Mouse (Mus musculus): ENCODE results near the gene Prkch.

Gene Prkch

DNA sequence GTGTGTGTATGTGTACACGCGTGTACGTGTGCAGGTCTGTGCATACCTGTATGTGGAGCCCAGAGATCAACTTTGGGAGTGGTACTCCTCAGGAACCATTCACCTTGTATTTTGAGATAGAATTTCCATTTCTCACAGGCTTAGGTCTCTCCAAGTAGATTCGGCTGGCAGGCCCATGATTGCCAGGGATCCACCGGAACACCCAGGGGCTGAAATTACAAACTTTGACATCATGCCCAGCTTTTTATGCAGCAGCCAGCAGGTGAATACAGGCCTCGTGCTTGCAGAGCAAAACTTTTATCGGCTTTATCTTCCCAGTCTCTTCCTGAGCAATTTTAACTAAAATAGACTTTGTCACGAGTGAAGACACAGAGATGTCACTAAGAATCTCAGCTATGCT, 217.2 kb downstream of the Prkch start:
- DNase-seq (ENCODE audit: low spot score): no peak

DNA sequence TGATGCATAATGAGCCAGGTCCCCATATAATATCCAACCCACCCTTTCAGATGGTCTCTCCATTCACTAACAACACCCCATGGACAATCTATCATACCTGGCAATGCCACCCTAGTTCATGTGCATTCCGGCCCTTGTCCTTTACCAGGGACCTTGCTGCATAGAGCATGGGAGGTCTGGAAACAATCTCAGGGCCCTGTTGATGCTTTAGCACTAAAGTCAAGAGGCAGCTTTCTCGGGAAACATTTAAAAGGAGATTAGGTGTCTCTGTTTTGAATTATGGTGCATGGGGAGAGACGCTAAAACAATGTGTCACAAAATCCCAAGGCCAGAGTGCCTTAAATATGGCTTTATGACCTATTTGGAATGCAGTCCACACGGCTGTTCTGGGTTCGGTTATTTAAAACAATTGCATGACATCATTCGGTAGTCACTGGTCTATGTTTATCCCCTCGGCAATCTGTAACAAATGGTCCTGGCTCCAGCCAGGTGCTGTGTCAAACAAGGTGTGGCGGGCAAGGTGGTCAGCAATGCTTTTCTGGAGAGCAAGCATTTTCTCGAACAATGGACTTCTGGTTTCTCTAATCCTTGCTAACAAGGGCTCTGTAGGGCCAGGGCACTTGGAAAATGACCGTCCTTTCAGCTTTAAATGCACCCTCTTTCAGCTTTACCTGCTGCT, 217.9 kb downstream of the Prkch start:
- no peak for DNase-seq (ENCODE audit: low spot score)

DNA sequence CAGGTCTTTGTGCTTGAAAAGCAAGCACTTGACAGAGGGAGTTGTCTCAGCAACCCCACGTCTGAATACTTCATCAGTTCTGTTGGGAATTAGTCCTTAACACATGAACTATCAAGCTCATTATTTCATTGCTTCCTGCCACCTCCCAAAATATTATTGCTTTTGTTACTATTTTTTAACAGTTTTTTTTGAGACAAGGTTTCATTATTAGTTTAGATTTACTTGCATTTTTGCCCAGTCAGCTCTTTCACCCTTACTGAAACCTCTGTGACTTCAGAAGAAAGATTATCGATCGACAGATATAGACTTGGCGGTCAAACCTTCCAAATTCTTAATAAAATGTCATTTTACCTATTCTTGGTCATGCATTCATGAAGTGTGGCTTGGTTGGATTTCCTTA, 219.3 kb downstream of the Prkch start:
- no peak for DNase-seq (ENCODE audit: low spot score)

DNA sequence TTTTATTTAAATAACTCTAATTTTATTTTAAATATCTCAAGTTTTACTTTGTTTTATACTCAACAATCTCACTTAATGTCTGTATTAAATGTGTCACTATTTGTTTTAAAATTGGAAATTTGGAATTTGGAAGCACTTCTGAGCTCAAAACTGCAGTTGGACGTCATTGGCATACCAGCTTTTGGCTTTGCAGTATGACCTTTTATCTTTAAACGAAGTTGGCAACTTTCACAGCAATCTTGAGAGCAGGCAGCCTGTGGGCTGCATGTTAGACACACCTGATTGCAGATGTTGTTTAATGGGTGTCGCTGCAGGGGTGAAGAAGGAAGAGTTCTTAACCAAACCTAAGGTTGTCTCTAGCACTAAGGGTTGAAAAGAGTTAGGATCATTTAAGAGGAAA, 220.9 kb downstream of the Prkch start:
- DNase-seq (ENCODE audit: low spot score): no peak

DNA sequence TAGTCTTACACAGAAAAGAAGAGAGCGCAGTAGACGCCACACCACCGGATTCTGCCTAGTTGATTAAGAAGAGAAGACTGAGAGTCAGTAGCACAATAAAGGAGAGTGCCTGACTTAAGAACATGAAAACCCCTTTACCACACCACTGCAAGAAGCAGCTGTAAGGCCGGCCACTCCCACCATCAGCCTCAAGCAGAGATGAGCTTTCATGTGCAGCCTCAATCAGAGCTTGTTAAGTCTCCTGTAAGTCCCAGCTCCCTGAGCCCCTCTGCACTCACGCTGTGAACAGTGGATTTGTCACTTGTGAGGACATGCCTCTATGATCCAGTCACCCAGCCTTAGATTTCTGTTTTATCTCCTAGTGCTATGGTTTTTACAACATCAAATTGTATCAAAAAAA, 221.4 kb downstream of the Prkch start:
- DNase-seq (ENCODE audit: low spot score): no peak

DNA sequence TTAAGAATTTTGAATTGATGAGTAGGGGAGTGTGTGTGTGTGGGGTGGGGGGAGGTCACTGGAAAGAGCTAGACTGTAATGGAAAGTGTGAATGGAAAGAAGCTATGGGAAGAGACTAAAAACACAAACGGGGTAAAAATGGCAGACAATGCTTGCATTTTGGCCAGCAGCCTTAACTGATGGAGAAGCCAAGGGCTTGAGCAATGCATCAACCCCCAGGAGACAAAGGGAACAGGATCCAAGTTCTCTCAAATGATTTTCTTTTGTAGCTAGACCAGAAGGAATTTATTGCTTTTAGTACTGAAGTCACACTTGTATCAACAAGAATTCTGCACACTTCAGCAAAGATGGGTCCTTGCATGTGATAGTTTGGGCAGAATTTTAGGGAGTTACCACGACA, 222.6 kb downstream of the Prkch start:
- DNase-seq (ENCODE audit: low spot score): no peak

DNA sequence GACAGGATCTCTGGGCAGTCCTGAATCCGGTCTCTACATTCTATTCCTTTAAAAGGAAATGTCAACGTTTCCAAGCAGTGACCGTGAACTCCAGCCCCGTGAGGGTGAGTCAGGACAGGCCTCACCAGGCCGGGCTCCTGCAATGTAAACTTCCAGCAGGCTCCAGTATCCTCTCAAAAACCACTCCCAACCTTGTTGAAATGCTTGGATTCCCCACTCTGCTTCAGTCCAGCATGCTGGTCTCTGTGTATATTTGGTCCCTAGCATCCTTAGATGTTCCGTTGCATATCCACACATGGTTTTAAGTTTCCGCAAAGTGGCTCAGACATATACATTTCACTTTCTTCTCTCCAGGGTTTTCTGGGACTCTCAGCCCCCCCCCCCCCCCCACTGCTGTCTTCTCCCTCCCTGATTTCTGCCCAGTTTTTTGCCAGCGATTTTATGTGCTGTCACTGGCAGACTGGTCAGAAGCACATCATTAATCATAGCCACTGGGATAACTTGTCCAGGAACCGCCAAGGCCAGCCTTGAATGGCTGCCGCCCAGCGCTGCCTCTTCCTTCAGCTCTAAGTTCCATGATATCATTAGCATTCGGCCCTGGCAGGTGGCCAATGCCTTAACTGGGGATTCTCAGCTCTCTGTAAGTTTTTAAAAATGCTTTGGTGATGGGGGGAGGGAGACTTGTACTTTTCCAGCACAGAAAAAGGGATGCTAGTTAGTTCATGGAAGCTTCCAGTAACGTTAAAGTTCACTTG, 225.6 kb downstream of the Prkch start:
- DNase-seq (ENCODE audit: low spot score): peak; percentile 61

DNA sequence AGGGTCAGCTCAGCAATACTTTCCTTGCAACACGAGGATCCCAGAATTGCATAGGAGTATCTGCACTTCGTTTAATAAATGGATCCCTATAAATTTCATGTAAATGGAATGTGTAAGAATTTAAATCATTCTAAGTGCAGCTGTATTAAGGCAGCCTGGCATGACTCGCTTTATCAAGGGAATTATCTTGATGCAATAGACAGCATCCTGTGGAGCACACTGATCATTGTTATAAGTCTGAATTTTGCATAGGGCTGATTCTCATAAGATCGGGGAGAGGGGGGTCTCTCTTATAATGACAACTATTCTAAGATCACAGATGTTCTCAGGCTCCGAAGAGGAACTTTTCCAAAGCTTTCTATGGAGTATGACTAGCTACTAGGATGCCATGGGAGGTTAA, 226.3 kb downstream of the Prkch start:
- DNase-seq (ENCODE audit: low spot score): no peak

DNA sequence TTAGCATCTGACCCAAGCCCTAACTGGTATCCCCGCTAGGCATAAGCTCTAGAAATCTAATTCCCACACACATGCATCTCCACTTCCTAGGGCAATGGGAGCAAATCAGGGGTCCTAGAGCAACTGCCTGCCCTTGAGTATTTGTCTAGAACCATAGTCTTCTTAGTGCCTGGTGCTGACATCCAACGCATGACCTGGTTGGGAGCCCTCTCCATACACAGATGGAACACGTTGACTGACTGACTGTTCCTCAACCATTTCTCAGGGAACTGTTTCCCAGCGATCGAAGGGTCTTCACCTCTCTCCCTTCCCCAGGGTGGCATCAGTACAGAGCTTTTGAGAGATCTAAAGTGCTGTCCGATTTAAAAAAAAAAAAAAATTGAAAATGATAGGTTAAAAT, 227.6 kb downstream of the Prkch start:
- DNase-seq (ENCODE audit: low spot score): no peak

DNA sequence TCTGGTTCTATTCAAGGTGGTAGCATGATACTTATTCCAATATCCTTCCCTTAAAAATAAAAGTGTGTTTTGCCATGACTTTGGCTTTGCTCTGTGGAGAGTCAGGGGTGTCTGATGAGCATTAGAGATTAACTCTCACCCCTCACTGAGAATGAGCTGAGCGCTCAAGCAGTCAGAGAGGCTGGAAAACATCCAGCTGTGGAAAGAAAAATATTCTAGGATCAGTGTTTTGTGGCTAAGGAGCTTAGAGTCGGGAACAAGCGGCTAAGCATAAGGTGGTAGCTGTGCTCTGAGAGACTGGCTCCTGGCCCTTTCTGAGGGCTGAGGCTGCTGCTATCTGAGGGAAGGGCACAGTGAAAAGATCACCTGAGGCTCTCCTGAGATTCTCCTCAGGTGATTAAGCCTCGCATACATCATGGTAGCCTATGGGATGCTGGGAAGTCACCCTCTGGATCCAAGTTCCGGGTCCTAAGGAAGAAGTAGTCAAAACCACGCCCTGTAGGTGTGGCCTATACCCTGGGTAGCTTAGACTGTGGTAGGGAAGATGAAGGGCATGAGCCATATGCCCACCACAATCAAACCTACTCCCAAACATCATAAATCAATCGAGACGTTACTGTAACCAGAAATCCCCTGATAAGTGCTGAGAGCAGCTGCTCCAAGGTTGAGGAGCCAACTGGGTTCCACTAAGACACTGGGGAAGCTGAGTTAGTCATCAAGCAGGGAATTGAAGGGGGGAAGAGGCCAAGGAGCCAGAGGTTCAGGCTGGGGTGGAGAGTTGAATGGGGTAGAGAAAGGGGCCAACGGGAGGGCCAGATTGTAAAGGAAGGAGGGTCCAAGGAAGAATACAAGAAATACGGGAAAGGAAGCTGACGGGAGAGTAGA, 228.7 kb downstream of the Prkch start:
- no peak for DNase-seq (ENCODE audit: low spot score)

DNA sequence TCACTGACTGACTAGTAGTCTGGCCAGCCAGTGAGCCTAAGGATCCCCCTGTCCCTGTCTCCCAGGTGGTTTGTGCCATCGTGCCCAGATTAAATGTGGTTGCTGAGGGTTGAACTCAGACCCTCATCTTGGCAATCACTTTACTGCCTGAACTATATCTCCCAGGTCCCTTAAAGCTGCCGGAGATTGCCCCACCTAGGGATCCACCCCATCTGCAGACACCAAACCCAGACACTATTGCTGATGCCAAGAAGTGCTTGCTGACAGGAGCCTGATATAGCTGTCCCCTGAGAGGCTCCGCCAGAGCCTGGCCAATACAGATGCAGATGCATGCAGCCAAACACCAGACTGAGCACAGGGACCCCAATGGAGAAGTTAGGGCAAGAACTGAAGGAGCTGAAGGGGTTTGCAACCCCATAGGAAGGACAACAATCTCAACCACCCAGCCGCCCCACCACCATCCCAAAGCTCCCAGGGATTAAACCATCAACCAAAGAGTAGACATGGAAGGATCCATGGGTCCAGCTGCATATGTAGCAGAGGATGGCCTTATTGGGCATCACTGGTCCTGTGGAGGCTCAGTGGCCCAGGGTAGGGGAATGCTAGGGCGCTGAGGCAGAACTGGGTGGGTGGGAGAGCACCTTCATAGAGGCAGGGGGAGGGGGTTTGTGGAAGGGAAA, 229.6 kb downstream of the Prkch start:
- DNase-seq (ENCODE audit: low spot score): no peak

DNA sequence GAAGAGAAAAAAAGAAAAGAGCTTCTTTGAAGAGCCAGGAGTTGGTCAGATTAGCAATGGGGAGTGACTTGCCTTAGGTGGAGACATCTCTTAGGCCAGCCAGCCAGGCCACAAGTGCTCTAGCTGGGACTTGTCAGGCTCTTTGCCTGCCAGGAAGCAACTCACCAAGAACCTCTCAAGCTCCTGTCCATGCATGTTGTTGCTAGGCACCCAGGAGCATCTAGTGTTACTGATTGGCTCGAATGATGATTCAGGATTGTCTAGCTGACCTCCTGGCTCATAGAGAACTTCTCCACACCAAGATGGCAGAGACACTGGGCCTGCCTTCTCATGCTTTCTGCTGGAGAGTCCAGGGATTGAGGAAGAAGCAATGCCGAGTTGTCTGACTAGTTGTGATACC, 230.3 kb downstream of the Prkch start:
- DNase-seq (ENCODE audit: low spot score): no peak

DNA sequence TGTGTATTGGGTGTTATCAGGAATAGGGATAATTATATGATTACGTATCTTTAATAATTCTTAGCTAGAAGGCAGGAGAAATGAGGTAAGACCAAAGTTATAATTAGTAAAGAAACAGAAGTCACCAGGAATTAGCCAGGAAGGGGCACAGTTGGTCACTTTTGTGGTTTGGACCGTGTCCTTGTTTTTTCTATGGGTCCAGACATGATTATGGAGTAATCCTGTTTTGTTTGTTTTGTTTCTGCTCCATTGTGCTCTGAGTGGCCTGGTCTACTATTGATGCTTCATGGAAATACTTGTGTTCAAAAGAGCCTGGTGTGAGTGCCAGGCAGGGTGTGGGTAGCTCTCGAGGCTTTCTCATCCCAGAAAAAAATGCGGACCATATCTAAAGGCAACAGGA, 230.9 kb downstream of the Prkch start:
- DNase-seq (ENCODE audit: low spot score): no peak

DNA sequence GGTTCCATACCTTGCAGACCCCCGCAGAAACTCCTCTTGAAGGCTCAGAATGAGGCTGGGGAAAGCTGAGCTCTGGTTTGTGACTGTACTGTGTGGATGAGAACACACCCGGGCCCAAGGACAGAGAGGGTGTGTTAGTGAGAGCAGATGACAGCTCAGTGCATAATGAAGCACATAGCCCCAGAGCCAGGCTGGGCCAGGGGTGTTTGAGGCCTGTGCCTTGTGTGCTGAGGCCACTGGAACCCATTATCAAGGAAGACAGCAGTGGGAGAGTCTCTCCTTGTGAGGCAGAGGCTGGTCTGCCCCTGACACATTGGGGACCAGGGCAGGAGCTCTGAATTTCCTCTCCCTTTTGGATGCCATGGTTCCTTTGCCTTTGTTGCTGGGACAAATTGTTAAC, 231.3 kb downstream of the Prkch start:
- no peak for DNase-seq (ENCODE audit: low spot score)

DNA sequence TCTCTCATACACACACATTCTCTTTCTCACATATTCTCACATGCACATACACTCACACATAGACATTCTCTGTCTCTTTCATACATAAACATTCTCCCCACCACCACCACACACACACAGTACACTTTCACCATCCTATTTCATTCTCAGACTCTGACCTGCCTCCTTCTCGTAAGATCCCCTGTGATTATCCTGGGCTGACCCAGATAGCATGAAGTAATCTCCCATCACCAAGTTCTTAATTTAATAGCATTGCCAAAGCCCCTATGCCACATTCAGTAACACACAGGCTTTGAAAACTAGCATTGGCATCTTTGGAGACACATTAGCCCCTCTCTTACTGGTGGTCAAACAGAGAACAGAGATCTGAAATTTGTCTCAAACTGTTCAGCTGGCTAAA, 232.3 kb downstream of the Prkch start:
- DNase-seq (ENCODE audit: low spot score): no peak

DNA sequence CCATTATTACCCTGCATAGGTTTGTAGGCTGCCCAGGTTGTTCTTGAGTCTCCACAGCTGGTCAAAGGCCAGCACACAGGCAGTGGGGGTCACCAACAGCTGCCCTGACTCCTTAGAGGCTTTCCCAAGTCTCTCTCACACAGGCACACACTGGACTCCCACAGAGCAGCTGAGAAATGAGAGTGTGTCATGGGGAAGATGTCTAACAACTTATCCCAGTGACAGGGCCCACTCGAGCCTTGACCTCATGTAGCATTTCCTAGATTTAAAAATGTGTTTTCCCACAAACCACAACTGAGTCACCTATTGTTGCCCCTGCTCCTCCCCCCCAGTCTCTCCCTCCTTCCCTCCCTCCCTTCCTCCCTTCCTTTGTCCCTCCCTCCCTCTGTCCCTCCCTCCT, 234.2 kb downstream of the Prkch start:
- DNase-seq (ENCODE audit: low spot score): no peak

DNA sequence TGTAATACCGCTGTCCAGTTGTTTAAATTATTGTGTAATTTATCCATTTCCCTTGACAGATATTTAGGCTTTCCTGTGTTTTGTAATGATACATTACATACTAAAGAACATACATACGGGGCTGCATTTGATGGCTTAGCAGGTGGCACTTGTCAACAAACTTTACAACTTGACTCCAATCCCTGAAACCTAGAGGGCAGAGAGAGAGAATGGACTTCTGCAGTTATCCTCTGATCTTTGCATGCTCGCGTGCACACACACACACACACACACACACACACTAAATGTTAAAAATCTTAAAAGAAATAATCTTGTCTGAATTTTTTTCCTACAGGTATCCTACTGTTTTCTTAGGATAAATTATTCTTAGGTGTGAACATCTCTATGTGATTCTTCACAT, 236.6 kb downstream of the Prkch start:
- no peak for DNase-seq (ENCODE audit: low spot score)

DNA sequence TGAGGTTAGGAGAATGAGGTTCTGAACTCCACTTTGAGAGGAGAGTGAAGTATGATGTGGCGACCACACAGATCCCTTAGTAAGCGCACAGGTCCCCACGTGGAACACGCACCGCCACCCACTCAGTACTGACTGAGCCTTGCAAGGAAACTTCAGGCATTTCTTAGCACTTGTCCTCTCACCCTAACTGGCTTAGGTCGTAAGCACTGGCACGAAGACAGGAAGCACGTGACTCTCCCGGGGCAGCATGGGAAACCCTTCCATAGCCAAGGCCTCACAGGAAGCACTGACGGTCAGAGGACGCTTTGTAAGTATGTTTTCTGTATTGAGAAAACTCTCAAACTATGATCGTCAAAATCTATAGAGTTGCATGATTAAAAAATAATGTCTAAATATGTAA, 237.7 kb downstream of the Prkch start:
- DNase-seq (ENCODE audit: low spot score): no peak

DNA sequence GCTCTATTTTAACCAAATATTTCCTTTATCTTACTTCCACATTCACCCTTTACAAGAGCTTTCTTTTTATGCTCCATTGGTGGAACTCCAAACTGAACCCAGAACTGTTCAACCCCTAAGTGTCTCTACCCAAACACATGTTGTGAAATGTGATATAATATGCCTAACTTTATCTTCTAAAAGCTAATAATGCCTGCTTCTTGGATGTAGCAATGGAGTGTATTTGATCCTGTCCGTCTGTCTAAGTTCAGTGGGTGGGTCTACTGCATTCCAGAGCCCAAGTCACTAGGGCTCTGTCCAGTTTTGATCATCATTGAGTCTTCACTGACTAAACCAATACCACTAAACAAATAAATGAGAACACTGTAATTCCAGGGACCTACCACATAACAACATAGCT, 240.2 kb downstream of the Prkch start:
- DNase-seq (ENCODE audit: low spot score): no peak

All from ovary, postnatal 14 days (tissue).